Mouse (Mus musculus): Measurements from ENCODE around the gene Creb3l1.
A peak's percentile ranks its signal among the peaks of the same experiment; 100 is the strongest.

The Creb3l1 gene

GRCm38 (mm10) chr2:92024274-92024672 is at the start of gene Creb3l1:
Gene Creb3l1 (minus strand): TSS chr2:92024502.
- peak; percentile 66 to 78 for DNase-seq (ENCODE audit: low spot score in 2 of 2)

DNA sequence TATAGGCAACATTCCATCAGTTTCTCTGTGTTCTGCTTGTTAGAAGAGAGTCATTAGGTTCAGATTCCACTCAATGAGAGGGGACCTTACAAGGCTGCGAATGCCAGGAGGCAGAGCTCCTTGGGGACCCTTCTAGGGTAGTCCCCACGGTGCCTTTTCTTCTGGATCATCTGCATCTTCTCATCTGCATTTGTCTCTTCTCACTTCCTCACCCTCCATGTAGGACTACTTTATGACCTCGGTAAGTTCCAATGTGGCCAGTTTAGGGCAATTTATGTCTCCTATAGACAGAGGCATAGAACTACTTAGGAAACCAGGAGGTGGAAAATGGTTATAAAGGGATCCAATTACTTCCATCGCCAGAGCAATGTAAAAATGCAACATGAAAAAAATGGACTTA is 46.8 kb upstream of the Creb3l1 start:
- DNase-seq (ENCODE audit: low spot score in 2 of 2) = no peak

GRCm38 (mm10) chr2:92069630-92070029 is 45.3 kb upstream of the Creb3l1 start:
- no peak for DNase-seq (ENCODE audit: low spot score in 2 of 2)

DNA sequence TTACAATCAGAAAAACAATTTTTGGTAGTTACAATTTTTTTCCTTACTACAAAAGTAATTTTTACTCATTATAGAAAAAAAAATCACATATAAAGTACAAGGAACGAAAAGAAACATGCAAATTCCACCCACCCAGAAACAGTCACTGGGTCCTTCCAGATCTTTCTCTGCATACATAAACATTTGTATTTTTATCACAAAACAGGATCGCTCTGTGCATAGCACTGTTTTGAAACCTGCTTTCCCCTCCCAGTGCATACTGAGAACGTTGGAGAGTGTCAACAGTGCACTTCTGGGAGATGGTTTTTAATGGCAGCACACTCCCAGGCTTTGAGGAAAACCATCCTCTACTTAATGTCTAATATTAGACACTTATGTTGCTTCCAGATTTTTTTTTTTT is 43.3 kb upstream of the Creb3l1 start:
- DNase-seq (ENCODE audit: low spot score in 2 of 2) = no peak

DNA sequence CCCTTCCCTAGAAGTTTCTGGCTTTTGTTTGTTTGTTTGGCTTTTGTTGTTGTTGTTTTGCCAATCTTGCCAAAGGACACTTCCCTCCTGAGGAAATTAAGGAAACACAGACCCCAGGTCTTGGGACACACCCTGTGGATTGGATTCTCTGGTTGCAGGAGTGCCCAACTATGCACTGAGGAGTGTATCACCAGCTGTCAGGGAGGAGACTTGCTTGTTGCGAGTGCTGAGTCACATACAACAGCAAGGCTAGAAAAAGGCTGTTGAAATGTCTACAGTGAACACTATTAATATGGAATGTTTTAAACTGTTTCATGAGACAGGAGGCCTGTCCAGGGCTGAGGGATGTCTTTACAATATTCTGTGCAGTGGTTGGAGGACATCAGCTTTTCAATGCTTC is 42.6 kb upstream of the Creb3l1 start:
- DNase-seq (ENCODE audit: low spot score in 2 of 2) = no peak

DNA sequence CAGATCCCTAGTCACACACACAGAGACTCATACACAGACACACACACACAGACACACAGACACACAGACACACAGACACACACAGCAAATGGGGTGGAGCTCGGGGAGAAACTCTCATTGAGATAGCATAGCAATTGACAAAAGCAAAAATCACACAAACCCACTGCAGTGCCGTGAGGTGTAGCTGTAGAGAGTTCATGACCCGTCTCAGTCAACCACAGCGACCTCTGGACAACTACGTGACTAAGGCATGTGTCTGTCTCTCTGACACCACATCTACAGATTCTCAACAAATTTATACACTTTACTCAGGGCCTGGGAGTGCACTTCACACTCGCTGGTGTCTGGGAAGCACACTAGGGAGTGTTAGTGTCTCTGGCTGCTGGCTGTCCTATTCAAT is 41.6 kb upstream of the Creb3l1 start:
- no peak for DNase-seq (ENCODE audit: low spot score in 2 of 2)

DNA sequence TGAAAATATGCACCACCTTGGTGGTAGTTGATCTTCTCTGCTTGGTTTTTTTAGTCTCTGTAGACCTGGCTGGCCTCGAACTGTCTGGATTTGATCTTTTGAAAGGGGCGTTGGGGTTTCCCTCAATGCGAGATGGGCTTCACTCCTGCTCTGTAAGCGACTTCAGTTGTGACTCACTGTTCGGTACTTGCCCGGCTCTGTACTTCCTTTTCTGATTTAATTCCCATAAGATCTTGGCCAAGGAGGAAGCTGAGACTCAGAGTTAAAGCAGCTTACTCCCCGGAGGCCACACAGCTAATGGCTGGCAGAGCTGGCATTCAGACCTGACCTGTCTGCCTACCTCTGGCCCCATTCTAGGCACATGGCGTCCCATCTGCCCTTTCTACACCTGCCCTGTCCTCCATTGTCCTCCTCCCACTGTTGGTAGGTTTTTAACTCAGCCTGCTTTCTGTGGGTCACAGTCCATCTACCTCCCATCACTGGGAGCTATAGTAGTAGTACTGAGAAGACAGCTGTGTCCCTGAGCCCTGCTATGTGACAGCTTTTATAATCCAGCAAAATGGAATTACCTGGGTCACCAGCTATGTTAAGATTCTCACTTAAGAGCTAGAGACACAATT is 41.1 kb upstream of the Creb3l1 start:
- no peak for DNase-seq (ENCODE audit: low spot score in 2 of 2)

DNA sequence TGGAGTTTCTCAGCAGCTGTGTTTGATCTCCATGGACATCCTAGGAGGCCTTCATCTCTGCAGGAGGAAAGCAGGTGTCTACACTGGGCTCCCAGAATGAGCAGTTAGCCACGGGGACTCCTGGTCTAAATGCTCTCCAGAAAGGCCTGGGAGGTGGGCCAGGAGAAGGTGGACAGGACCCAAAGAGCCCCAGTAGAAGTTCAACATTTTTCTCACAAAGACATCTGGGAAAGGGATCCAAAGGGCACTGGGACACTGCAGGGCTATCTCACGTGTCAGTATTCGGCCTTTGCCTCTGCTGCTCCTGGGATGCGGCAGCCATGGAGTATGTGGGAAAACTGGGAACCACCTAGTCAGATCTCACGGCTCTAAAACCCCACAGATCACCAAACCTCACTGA is 38.8 kb upstream of the Creb3l1 start:
- DNase-seq (ENCODE audit: low spot score in 2 of 2) = no peak

DNA sequence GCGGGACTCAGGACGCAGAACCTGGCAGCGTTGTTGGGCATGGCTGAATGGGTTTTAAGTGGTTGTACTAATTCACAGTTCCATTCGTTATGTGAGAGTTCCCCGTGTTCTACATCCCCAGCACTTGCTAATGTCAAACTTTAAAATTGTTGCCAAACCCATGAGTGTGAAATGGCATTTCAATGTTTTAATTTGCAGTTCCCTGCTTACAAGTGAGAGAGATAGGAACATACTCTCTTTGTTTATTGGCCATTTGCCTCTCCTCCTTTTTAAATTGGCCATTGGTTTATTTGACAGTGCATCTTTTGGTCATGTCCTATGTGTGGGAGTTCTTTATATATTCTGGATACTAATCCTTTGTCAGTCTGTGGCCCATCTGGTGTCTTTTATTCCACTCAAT is 37.0 kb upstream of the Creb3l1 start:
- DNase-seq (ENCODE audit: low spot score in 2 of 2) = no peak

DNA sequence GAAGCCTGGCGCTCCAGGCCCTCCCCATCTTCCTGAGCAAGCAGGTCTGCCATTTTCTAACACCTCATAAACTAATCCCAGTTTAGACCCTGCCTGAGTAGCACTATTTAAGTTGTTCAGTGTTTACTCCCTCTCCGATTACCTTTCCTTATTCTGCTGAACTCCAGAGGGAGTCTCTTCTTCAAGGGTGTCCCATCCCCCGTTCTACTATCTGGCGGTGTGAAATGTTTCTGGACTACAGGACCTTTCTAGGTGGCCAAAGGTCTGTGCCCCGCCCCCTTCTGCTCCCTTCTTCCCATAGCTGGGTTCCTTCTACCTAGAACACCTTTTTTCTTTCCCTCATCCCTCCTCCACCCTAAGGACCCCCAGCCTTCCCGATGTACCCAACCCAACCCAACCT is 36.0 kb upstream of the Creb3l1 start:
- DNase-seq (ENCODE audit: low spot score in 2 of 2) = no peak

DNA sequence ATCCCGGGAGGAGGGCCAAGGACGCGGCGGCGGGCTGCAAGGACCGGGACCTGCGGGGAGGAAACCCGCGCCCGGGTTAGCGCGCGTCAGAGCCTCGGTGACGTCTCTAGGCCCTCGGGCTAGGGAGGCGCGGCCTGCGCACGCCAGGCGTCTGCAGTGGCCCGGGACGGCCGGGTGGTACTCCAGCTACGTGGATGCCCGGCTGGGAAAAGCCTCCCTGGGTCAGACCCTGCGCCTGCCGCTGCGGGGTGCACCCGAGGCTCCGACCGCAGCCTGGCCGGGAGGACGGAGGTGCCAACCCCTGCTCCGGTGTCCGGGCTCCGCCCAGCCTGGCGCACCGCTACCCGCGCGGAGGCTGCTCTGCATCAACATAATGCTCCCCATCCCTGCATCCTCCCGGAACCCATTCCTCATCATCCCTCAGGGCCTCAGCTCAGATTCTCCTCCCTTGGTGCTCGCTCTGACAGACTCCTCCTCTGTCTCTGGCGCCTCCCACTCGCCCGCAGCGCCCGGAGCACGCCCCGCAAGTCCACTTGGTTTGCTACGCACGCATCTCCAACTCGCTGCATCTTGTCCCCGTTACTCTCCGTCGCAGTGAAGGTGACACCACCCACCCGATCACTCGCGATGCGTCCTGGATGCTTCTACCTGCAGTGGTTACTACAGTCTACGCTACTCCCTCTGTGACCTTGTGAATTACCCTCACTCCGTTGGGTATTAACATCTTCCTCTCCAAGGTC is 35.3 kb upstream of the Creb3l1 start:
- DNase-seq (ENCODE audit: low spot score in 2 of 2) = peak in 1 of 2 experiments; percentile 48

DNA sequence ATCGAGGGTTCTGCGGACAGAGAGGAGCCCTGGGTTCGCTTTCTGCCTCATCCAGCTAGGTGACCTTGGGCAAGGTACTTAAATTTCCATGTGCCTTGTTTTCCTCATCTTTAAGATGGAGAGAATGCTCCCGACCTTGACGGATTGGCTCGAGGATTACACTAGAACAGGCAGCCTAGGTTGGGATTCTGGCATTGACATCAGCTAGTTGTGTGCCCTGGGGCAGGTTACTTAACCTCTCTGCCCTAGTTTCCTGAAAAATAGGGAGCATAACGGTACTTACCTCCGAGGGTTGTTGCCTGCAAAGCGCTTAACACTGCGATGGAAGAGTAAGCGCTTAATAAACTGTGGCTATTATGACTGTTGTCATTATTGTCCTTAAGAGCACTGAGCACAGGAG is 34.6 kb upstream of the Creb3l1 start:
- DNase-seq (ENCODE audit: low spot score in 2 of 2) = no peak

DNA sequence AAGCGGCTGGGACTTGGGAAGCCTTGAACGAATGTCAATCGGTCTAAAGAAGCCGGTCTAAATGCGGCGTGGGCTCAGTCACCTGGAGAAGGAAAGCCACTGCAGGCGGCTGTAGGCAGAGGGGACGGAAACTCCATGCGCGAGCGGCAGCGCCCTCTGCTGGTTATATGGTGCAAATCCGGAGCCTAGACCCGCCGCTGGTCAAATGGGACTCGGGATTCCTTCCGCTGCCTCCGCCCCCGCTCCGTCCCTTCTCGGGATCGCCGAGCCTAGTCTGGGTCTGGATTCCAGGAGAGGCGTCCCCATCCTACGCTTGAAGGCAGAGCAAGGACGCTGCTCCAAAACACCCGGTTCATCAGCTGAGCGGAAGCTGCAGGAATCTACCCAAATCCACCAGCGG is 34.2 kb upstream of the Creb3l1 start:
- DNase-seq (ENCODE audit: low spot score in 2 of 2) = peak; percentile 88 to 93

DNA sequence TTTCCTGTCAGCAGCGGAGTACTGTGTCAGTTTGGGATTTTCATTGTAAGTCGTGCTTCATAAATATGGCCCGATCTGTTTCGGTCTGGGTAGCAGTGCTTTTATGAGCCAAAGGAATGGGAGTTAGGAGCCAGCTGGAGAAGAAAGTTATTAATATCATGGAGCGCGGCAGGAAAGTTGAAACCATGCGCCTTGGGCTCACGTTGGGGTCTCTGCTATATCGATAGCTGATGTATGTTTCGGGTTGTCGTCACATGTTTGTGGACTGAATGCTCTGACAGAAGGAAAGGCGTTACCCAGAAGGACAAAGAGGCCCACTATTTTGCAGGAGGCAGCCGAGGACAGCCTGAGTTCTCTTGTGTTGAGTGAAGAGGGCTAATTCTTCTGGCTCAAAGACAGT is 32.5 kb upstream of the Creb3l1 start:
- DNase-seq (ENCODE audit: low spot score in 2 of 2) = no peak

GRCm38 (mm10) chr2:92055831-92056236 is 31.5 kb upstream of the Creb3l1 start:
- DNase-seq (ENCODE audit: low spot score in 2 of 2) = peak in 1 of 2 experiments; percentile 65

DNA sequence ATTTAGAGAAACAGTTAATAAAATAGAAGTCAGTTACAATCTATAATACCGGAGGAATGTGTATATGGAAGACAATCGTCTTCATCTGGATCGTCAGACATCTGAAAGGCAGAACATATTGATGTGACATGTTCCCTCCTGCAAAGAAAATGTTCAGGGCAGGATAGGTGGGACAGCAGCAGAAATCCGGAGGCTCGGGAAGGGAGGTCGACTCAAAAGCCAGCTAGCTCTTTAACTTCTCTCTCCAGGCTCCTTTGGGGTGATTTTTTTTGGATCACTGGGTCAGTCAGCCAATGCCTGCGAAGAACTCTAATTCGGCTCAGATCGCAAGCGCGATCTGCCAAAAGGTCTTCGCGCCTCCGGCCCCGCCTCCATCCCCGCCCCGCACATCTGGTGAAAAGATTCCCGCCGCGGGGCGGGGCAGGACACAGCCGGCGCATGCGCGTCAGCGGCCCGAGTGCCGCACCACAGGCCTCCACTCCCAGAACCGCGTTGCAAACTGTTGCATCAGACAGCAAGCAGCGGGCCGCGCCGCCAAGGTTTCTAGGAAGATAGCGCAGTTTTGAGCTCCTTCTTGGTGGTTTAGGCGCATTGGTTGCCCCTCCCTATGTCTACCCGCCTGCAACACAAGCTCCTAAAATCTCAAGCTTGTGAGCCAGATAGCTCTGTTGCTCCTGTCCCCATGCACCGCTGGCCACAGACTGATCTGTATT is 31.0 kb upstream of the Creb3l1 start:
- DNase-seq (ENCODE audit: low spot score in 2 of 2) = peak; percentile 93 to 94

GRCm38 (mm10) chr2:92052754-92053153 is 28.5 kb upstream of the Creb3l1 start:
- no peak for DNase-seq (ENCODE audit: low spot score in 2 of 2)

GRCm38 (mm10) chr2:92052188-92052587 is 27.9 kb upstream of the Creb3l1 start:
- DNase-seq (ENCODE audit: low spot score in 2 of 2) = no peak

DNA sequence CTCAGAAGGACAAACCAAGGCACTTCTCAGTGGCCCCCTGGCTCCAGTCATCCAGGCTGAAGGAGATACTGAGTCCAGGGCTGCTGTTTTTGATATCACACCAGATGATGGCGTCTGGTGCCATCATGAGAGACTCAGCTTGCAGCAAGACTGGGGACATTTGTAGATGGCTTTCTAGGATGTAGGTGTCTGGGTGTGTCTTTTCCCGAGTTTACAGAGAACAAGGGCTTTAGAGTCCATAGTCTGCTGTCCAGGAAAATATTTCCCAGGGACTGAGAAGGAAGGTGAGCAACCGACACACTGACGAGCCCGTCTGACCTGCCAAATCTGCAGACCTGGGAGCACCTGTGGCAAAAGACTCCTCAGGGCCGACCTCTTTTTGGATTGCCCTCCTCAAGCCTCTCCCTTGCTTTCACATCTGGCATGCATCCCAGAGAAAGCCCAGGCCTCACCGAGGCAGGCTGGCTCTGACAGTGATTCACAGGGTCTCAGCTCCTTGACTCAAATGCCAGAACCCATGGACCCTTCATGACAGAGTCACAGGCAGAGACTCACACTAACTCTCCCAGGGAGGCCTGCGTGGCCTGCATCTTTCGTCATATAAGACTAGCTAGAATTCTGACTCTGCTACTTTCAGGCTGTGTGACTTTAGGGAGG is 23.9 kb upstream of the Creb3l1 start:
- DNase-seq (ENCODE audit: low spot score in 2 of 2) = no peak

DNA sequence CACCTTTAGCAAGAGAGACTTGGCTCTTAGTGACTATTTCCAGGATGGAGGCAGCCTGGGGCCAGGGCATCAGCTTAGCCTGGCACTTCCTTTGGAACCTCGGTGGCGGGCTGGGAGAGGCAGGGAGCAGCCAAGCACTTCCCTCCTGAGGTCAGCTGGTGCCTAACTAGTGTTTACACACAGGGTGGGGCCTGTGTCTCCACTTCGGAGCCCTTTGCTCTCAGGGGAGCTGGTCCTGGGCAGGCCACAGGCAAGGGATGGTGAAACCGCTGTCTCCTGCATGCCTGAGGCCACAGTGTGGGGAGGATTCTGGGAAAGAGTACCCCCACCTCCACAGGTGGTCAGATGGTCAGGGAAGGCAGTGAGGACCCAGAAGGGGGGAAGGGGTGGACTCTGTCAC is 23.3 kb upstream of the Creb3l1 start:
- no peak for DNase-seq (ENCODE audit: low spot score in 2 of 2)

DNA sequence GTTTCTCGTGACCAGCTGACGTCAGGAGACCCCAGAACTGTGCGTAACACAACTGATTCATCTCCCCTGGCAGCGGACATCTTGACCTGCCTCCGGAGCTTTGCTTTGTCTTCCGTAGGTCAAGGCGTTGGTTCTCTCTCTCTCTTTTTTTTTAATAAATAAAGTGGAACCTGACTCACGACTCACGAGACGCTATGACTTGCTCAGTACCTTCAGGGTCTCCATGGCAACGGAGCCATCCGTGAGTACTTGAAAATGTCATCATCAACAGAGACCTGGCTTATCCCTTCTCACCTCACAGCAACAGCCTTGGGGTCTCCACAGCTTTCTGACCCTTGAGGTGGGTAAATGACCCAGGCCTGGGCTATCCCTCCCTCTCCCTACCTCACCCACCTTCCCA is 19.0 kb upstream of the Creb3l1 start:
- no peak for DNase-seq (ENCODE audit: low spot score in 2 of 2)

DNA sequence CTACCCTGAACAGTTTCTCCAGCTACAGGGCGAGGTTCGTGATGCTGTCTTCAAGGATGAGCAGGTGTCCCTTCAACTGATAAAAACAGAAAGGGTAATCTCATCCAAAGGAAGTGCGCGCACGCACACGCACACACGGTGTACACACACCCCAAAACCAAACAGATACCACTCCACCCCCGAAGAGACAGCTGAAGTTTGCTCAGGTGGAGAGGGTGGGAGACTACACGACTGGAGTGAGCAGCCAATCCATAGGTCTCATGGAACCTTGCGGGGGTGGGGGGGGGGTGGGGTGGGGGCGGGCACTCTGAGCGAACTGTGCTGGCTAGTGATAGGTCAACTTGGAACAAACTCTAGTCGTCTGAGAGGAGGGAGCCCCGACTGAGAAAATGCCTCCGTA is 17.2 kb upstream of the Creb3l1 start:
- no peak for DNase-seq (ENCODE audit: low spot score in 2 of 2)

GRCm38 (mm10) chr2:92034273-92034672 is 10.0 kb upstream of the Creb3l1 start:
- no peak for DNase-seq (ENCODE audit: low spot score in 2 of 2)

All from urinary bladder, postnatal 4 days (tissue).